Mouse (Mus musculus) urinary bladder, postnatal 25 days (tissue): ENCODE data around the gene Mrpl9.
A peak's percentile ranks its signal among the peaks of the same experiment; 100 is the strongest.

Source experiments
- DNase-seq: peaks from one replicate; pipeline ENCODE4 v3.0.0; 2022; ENCODE audit warnings: low spot score

Mrpl9 gene

DNA sequence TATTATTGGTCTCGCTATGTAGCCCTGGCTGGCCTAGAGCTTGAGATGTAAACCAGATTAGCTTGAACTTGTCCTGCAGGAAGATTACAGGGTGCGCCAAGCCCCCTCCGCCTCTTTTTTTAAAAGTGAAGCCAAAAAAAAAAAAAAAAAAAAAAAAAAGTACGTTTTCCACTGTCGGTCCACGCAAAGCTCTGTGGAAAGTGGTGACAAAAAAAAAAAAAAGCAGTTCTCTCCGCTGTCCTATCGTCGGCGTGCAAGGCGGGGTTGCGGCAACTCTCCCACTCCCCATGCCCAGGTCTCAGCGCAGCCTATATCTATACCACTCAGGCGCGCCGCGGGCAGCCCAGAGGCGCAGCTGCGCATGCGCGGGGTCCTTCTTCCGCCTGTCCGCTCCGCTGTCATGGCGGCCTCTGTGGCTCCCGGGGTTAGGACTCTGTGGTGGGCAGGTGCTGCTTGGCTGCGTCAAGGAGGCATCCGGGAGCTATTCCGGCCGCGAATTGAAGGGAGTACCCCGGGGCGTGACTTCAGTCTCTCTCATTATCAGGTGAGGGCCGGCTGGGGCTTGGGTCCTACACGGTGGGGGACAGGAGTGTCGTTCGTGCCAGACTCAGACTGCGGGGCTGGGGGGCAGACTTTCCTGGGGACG lies at the start of gene Mrpl9:
TSS of gene Mrpl9 (plus strand) at position 368 of the 646 bp plus-strand sequence.
- DNase-seq = peak; percentile 98

GRCm38 (mm10) chr3:94396336-94396735 lies 46.8 kb upstream of the Mrpl9 start:
- DNase-seq = no peak

DNA sequence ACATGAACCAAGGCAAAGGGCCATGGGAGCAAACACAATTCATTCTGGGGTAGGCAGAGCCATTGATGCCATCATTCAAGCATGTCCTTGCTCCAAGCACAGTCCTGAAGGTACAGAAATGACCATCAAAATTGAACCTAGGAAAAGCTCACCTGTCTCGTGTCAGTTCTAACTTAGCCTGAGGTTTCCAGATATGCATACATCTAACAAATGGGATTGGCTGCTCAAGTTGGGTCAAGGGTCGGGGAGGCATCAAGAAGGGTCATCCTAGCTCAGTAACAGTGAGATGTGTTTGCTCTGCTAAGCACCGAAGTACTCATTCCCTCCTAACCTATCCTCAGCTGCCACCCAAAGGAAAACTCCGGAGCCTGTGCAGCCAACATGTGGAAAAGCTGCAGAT lies 46.3 kb upstream of the Mrpl9 start:
- DNase-seq = no peak

- no peak for DNase-seq
Measured at GRCm38 (mm10) chr3:94398217-94398616, 44.9 kb upstream of the Mrpl9 start, which contains the start of gene Lingo4. Gene Lingo4, plus strand, starts transcription at chr3:94398517.

DNA sequence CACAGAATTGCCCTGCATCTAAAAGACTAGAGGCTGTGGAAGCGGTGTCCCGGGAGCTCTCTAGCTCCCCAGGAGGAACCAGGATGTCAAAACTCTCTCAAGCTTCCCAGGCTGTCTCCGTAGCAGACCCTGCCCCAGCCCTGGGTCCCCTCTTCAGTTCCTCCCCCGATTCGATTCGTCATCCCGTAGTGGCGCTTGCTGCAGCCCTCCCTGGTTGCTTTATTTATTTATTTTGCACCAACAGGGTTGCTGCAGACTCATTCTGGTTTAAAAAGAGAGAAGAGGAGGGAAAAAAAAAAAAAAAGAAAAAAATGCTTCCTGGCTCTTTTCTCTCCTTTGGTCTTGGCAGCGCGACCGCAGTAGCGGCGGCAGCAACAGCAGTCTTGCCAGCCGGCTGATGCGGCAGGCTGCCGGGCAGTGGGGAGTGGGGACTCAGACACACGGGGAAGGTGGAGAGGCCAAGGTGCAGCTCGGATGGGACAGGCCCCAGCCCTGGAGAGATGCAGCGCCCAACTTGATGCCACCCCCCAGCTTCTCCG lies 44.1 kb upstream of the Mrpl9 start:
- no peak for DNase-seq

DNA sequence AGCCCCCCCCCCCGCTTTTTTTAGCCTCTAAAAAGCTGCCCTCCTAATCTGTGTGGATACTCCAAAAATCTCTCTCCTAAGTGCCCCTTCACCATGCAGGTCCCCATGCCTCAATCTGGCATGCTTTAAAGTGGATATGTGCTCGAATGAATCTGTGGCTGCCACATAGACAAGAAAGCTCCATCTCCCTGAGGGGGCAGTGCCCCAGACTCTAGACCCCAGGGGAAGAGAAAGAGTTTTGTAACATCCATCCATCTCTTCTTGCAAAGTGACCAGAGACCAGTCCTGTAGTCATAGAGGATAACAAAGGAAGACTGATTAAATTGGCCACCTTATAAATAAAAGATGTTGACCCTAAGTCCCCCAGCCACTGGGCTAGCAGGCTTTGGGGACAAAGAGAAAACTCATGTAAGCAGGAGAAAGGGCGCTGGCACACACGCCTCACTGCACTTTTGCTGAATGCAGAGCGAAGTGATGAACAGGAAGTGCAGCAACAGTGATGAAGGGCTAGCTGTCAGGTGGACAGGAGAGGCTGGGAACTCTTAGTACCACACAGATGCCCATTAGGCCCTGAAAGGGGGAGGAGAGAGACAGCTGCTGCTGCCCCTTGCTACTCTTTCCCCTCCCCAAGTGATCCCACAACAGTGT lies 43.3 kb upstream of the Mrpl9 start:
- no peak for DNase-seq

GRCm38 (mm10) chr3:94402451-94402850 lies 40.7 kb upstream of the Mrpl9 start:
- no peak for DNase-seq

DNA sequence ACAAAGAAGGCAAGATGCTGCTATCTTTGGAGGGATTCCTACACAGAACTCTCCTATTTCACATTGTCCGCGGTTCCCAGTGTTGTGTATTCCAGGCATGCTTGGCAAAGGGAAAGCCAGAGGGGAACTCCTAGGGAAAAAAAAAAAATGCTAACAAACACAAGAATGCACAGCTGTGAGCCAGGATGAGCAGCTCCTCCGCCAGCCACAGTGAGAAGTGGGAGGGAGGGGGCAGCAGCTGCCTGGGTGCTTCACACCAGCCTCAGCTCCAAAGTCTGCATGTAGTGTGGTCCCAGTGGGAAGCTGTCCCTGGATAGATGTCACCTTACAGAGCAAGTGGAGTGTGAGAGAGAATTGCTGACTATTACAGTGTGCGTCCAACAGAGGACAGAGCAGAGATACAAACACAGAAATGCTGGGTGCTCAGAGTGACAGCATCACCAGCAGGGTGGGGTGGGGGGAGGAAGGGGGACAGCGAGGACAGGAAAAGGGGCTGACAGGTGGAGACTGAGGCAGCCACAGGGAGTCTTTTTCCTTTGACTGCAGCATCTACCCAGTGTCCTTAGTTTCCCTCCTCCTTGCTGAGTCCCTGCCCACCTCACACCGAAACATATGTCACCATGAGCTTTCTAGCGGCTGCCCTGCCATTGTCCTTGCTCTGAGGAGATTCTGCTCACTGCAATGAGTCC lies 38.6 kb upstream of the Mrpl9 start:
- DNase-seq = no peak

DNA sequence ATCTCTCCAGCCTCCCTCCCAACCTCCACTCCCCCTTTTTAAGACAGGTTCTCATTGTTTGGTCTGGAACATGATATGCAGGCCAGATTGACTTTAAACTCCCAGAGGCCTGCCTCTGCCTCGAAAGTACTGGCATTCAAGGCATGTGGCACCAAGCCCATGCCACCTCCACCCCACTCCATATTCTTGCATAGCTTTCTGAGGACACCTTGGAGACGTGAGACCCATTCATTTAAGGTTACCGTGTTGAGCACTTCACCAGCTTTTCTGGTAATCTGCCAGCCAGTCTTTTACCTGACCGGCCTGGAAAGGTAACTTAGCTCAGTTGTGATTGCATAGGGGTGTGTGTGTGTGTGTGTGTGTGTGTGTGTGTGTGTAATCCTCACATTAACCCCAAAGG lies 37.6 kb upstream of the Mrpl9 start:
- no peak for DNase-seq

DNA sequence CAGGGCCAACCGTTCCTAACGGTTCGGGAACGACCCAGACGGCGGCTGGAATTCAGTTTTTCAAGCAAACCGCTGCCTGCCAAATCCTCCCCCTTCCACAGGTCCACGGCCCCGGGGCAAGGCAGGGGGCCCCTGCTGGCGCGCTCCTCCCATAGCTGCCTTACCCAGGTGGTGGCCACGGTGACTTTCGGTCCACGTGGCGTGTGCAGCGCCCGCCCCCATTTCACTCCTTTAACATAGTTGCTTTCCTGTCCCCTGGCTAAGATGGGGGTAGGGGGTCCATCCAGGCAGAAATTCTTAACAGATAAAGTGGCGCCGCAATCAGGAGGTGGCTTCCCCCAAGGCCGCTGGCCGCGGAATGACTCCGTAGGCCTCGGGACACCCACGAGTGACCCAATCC lies 30.6 kb upstream of the Mrpl9 start:
- DNase-seq = no peak

DNA sequence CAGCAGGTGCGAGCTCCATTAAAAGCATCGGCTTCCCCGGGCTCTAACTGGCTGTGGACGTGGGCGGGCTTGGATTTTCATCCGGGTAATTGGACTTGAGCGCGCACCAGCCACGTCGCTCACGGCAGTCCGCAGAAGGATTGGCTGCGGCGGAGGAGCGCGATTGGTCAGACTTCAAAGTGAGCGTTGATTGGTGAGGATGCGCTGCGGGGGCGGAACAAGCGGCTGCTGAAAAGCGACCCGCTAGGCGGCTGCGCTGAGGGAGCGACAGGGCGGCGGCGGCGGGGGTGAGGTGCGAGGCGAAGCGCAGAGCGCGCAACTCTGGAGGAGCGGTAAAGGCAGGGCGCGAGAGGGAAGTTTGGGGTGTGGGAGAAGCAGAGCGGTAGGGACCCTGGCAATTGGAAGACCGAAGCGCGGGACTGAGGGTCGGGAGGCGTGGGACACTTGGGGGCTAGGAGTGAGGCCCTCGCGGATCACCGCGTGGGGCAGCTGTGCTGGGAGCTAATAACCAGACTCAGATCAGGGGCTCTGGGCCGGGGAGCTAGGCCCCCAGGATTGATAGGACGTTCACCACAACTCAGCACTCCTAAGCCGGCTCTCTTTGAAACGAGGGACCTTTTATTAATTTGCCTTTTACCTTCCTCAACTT lies 30.0 kb upstream of the Mrpl9 start, which contains the start of gene Tdrkh:
TSS of gene Tdrkh (plus strand) at position 243 of the 649 bp plus-strand sequence.
- peak; percentile 82 for DNase-seq

- DNase-seq = no peak
Measured at GRCm38 (mm10) chr3:94430980-94431379, 12.1 kb upstream of the Mrpl9 start.

DNA sequence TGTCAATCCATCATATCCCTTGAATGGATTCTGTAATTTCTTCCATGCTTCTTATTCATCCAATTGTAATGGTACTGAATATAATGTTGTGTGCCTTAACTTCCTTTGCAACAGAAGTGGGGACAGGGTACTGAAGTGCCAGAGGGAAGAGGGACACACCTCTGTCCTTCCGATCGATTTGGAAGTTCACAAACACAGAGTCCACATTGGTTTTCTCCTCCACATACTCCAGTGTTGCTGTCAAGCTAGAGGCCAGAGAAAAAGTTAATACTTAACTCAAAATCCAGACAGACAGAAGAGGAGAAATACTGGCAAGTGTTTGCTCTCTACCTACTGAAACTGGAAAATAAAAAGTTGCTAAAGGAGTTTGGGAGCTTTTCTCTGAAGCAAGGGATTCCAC lies 8.8 kb upstream of the Mrpl9 start:
- no peak for DNase-seq

DNA sequence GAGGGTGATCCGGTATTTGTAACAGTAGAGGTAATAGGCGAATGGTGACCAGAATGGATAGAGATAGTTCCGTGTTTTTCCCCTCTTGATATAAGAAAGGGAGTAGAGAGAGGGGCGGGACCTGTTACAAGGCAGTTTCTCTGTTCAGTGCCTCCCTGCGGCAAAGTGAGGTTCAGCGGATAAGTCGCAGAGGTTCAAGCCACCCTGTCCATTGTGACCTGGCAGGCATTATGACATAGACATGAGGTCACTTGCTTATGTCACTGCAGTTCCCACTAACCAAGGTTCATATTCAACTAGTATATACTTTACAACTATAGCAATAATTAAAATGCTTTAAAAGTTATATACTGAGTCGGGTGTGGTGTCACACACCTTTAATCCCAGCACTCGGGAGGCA lies 6.7 kb upstream of the Mrpl9 start:
- DNase-seq = no peak

DNA sequence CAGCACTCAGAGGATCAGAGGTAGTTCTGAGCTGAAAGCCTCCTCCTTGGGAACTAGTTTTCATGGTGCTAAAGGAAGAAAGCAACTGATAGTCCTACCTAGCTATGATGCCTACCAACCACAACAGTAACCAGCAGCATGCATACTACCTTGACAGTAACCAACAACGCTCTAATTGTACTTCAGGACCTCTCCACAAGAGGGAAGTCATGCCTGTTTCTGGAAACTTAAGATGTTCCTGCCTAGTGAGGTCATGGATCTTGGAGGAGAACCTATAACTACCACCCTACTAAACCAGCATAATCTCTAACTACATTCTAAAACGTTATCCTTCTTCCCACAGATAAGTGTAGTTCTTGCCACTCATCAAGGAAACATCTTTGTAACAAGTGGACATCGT lies 1.9 kb upstream of the Mrpl9 start:
- no peak for DNase-seq

GRCm38 (mm10) chr3:94443597-94443964 lies 463 bp downstream of the Mrpl9 start, which contains the start of gene Oaz3:
Gene Oaz3, minus strand, starts transcription at chr3:94443915.
- DNase-seq = no peak

GRCm38 (mm10) chr3:94449377-94449776 lies 6.3 kb downstream of the Mrpl9 start:
- DNase-seq = no peak

GRCm38 (mm10) chr3:94456529-94457000 lies 13.4 kb downstream of the Mrpl9 start:
- peak; percentile 70 for DNase-seq

DNA sequence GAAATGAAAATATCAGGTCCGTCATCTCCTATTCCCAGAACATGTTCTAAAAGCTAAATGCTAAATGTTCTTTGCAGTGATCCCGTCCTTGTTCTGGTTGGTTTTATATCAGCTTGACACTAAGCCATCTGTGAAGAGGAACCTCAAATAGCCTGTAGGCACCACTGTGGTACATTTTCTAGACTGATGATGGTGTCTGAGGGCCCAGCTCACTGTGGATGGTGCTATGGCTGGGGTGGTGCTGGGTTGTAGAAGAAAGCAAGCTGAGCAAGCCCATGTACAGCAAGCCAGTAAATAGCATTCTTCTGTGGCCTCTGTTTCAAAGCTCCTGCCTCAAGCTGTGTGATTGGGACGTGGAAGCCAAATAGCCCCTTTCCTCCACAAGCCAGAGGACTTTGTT lies 13.9 kb downstream of the Mrpl9 start:
- DNase-seq = no peak

GRCm38 (mm10) chr3:94459834-94460233 lies 16.7 kb downstream of the Mrpl9 start:
- DNase-seq = no peak

DNA sequence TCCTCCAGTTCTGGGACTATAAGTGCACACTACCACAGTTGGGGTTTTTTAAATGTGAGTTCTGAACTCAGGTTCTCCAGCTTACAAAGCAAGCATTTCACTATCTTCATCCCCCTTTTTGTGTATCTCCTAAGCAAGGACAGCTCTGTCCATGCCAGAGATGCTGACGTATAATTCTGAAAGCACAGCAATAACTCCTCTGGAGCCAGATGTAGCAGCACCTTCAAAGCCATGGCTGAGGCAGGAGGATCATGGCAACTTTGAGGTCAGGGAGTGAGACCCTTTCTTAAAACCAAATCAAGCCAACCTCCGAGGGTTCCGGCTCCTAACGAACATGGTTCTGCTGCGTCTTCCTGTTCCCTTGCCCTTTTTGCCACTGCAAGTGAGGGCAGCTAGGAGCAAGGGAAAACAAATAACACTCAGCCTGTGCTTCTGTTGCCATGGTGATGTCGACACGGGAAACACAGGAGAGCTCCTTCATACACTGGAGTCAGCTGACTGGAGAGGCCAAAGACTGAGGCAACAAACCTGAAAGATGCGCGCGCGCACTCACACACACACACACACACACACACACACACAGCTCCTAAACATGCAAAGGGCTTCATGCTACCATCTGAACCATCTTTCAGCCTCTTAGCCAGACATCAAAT lies 20.9 kb downstream of the Mrpl9 start:
- DNase-seq = no peak
